Mouse (Mus musculus): ENCODE results near the gene Lmx1b.

The Lmx1b gene

DNA sequence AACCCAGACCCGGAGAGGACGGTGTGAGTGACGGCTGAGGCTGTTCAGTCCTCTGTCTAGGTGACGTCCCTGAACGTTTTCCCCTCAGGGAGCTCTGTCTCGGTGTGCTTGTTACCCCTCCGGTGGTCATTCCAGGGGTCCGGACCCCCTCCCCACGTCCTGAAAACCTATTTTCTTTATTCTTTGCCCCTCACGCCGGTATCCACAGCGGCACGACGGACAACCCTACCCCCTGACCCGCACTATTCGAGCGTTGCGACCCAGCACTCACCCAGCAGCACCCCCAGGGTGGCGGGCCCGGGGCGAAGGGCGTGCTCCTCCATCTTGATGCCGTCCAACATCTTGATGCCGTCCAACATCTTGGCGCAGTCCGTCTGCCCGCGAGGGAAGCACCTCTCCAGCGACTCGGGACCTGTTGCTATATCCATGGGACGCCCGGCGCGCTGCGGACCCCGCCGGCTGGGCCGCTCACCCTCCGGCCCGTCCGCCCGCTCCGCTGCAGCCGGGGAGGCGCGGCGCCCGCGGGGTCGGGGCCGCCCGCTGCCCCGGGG, at the start of gene Lmx1b:
Lmx1b (minus strand) TSS at position 341 of the 551 bp plus-strand sequence.
- no peak for DNase-seq (ENCODE audit: low spot score in 2 of 2)

DNA sequence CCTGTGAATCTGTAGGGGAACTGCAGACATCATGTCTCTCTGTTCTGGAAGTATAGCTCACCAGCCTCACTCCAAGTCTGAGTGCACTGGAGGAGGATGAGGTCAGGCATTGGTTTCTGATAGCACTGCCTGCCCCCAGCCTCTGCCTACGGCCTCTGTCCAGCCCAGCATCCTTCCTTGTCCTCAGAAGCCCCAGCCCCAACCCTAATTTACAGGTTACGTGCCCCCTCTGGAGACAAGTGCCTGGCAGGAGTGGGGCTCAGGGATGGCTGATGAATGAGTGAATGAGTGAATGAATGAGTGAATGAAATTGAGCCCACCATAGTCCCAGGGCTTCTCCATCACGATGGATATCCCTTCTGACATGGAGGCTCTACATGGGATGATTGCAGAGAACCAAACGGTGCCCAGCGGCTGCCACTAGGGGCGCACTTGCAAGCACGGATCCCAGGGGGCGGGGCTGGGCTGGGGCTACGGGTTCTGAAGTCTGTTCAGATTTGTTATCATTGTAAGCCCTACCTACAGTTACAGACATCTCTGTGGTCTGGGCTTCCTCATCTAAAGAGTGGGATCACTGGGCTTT, 49.7 kb upstream of the Lmx1b start:
- DNase-seq (ENCODE audit: low spot score in 2 of 2), result no peak

DNA sequence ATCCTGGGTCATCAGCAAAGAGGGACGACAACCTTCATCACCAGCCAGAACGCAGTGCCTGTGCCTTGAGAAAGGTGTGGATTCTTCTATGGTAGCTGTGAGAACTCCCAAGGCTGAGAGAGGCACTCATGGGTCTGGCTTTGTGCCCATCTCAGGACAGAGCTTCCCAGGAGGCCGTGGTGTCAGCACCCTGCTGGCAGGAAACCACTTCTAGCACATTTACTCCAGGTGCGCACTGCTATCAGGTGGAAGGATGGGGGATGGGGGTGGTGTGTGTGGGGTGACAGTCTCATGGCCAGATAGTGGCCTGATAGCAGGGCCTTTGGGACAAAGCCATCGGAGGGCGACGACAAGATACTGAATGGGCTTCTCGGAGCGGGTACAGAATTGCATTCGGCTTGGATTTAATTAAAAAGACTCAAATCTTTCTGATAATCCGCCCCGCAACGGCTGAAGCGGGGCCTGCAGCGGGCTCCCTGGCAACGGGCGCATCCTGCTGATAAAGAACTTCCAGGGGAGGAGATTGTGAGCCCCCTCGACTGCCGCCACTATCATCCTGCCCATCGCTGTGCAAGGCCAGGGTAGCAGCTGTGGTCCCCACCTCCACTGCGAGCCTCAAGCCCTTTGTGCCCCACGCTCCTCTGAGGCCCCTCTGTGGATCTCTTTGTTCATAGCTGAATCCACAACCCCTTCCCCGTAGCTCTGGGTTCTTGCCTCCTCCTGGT, 49.0 kb upstream of the Lmx1b start:
- no peak for DNase-seq (ENCODE audit: low spot score in 2 of 2)

DNA sequence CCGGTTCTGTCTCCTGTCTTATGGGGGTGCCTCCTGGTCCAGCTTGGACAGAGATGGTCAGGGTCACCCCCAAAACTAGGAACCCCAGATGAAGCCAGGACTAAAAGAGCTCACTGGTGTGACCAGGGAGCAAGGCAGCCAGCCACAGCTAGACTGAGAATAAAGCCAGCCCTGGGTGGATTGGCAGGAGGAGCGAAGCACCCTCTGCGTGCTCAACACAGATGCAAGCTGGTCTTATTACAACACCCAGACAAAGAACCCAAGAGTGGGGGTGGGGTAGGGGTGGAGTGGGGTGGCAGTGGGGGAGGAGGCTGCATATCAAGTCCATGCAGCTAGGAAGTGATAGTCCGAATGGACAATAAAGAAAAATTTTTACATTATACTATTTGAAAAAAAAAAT, 43.3 kb upstream of the Lmx1b start:
- no peak for DNase-seq (ENCODE audit: low spot score in 2 of 2)

DNA sequence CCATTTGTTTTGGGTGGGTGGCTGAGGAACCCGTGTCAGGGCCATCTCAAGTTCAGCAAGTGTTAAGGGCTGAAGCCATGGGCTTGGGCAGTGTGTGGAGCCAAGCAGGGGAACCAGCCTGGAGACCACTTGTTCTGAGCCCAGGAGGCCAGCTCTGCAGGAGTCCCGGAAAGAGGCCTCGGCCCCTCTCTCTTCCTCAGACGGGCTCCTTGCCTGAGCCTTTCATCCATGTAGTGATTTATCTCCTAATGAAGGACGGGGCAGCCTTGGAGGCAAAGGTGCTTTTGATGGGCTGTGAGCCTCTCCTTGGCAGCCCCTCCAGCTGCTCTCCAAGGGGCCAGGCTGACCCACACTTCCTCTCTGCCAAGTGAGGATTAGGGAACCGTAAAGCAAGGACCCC, 42.8 kb upstream of the Lmx1b start:
- no peak for DNase-seq (ENCODE audit: low spot score in 2 of 2)

DNA sequence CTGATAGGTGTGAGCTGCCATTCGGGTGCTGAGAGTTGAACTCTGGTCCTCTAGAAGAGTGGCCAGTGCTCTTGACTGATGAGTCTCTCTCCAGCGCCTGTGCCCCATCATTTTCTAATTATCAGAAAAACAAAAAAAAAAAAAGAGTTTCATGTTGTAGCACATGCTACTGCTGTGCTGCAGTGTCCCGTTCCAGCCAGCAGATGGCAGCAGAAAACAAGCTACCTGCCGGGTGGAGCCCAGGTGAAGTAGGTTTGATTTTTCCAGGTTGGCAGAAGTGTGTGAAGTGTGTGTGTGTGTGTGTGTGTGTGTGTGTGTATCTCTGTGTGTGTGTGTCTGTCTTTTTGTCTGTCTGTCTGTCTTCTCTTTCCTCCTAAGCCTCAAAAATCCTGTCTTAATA, 41.9 kb upstream of the Lmx1b start:
- peak; percentile 29 to 57 for DNase-seq (ENCODE audit: low spot score in 2 of 2)

DNA sequence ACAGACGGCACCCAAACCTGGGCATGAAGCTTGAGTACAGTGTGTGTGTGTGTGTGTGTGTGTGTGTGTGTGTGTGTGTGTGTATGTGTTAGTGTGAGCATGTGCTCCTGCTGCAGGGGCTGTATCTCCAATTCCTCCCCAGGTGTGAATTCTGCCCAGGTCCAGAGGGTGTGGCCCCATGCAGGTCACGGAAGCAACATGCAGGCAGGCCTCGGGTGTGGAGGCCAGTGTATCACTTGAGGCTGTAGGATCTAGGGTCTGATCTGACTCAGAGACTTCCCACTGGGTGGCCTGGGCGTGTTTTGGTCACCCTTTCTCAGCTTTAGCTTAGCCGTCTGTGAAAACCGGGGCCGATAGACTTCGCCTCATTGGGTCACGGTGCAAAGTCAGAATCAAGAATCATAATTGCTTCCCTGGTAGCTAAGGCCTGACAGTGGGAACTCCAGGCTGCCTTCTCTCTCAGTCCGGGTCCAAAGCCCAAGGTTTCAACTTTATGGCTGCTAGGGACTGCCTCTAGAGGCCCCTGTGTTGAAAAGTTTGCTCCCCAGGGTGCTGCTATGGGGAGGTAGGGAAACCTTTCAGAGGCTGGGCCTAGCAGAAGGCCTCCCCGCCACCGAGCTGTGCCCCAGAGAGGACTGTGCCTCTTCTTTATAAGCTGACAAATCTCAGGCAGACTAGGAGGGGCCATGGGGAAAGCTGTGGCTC, 38.8 kb upstream of the Lmx1b start:
- no peak for DNase-seq (ENCODE audit: low spot score in 2 of 2)

DNA sequence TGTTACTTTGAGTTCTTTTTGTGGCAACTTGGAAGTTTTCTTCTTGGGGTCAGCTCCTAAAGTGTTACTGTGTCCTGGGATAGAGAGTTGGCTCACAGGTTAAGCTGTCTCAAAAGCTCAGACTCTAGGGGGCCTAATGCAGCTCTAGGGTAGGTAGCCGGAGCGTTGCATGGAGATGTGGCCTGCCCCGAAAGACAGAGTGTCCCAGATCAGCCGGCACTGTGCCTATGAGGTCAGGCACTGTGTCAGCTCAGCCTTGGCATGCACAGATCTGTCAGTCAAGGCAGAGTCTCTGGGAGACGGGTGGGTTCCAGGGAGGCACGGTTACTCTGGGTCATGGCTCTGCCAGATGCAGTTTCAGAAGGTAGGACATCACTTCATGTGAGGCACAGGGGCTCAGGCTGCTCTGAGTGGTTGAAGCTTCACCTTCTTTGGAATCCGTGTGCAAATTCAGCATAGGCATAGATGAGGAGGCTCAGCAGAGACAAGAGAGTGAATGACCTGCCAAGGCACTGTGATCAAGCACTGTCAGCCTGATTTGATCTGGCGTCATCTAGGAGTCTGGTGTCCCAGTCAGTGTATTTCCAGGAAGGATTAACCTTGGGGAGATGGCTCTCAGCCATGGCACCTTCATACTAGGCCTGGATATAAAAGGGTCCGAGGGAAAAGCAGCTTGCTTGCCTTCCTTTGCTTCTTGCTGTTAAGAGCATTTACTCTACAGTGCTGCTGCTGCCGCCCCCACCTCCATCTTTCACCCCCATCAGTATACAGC, 32.6 kb upstream of the Lmx1b start:
- no peak for DNase-seq (ENCODE audit: low spot score in 2 of 2)

DNA sequence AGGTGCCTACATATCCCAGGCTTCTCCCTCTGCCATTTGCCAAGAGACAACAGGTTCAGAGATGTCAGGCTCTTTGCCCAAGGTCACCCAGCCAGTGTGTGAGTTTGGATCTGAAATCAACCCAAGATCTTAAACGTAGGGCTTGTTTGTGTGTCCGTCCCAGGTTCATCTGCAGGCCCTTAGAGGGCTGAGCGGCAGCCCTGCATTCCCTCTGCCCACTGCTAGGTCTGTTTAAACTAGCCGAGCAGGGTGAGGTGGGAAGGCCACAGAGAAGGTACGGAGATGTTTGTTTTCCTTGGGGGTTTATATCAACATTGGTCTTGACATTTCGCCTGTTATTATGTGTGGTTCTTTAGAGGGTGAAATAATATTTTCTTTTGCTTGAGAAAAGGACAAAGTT, 28.4 kb upstream of the Lmx1b start:
- DNase-seq (ENCODE audit: low spot score in 2 of 2), result no peak

DNA sequence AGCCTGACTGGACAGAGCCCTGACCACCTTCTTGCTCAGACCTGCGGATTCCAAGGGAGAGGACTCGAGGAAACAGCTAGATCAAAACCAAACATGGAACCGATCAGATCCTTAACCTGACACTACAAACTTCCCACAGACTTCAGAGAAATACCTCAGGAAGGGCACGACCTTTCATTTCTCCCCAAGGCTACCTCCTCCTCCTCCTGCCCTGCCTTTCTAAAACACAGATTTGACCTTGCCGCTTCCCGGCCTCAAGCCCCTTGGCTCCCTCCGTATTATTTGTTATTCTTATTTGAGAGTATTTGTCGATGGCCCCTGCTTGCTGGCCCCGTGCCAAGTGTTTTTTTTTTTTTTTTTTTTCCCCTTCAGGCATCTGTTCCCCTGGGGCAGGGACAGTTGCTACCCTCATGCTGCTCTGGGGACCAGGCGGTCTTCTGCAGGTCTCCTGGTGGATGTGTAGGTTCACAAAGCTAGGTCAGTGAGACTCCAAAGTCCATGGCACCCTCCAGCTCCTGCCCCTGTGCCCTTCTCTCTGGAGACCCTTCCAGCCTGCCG, 26.2 kb upstream of the Lmx1b start:
- no peak for DNase-seq (ENCODE audit: low spot score in 2 of 2)

DNA sequence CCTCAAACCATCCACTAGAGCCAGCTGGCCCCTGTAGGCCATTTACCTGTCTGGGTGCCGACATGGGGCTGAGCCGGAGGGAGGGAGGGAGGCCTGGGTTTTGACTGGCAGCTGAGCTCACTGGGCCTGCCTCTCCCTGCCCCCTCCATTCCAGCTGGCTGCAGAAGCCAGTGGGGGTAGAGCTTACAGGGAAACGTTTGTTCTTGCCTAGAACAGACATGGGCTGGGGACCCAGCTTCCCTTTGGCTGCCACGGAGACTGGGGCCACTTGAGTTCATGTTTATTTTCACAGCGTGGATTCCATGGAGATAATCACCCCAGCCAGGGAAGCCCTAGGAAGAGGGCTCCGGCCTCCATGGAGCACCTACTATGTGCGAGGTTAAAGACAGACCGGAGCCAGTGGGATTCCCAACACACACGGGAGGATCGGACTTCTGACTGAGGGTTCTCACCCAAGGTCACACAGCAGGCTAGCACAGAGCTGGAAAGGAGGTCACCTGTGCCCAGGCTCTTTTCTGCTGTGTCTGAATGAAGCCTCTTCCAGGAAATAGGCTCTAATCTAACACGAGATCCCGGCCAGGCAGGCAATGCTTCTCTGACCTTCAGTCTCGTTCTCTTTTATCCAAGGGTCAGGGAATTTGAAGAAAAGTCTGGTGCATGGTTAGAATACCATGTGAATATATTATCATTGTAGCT, 25.2 kb upstream of the Lmx1b start:
- DNase-seq (ENCODE audit: low spot score in 2 of 2), result no peak

DNA sequence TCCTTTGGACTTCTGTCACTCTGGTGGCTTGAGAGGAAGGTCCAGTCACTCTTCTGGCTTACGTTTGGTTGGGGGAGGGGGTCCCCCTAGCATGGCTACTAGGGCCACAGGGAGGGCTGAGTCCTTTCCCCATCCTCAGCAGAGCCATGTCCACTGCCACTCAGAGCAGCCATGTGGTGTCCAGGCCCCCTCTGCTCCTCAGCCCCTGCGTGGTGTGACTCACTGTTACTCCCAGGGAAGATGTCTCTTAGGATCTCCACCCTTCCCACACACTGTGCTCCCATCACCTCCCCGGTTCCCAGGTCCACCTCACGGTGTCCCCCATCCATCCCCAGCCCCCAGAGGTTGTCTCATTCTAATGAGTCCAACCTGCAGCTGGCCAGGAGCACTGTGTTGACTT, 24.4 kb upstream of the Lmx1b start:
- no peak for DNase-seq (ENCODE audit: low spot score in 2 of 2)

DNA sequence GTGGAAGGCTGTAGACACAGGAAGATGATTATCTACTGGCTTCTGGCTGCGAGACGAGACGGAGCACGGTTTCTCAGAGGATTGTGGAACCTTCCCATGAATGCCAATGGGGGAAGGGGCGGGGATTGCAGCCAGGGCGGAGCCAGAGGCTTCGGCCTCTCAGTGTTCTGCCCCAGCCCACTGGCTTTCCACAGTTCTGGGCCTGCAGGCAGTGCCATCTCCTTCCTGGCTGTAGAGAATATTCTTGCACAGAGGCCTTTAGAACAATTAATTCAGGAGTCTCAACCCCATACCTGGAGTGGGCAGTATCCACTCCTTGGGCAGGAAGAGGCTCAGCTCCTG, 18.9 kb upstream of the Lmx1b start:
- DNase-seq (ENCODE audit: low spot score in 2 of 2), result no peak

DNA sequence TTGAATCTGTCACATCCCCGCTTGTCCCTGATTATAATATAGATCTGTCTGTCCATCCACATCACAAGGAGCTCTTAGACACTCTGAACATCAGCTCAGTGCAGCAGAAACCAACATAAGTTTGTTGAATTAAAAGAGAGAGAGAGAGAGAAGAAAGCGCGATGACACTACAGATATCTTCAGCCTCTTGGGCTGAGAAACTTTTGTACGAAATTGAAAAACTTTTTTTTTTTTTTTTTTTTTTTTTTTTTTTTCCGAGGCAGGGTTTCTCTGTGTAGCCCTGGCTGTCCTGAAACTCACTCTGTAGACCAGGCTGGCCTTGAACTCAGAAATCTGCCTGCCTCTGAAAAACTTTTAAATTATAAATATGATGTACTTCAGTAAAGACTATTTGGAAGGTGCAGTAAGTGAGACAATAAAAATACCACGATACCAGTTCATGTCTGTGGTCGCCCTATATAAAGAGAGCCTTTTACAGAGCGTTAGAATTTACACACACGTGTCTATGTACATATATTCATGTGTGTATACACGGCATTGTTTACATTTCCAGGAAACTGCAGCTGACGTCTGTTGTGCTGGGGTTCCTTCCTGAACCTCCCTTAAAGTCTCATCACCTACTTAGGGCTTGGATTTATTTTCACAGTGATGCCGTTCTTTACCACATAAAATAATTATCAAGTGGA, 18.4 kb upstream of the Lmx1b start:
- no peak for DNase-seq (ENCODE audit: low spot score in 2 of 2)

DNA sequence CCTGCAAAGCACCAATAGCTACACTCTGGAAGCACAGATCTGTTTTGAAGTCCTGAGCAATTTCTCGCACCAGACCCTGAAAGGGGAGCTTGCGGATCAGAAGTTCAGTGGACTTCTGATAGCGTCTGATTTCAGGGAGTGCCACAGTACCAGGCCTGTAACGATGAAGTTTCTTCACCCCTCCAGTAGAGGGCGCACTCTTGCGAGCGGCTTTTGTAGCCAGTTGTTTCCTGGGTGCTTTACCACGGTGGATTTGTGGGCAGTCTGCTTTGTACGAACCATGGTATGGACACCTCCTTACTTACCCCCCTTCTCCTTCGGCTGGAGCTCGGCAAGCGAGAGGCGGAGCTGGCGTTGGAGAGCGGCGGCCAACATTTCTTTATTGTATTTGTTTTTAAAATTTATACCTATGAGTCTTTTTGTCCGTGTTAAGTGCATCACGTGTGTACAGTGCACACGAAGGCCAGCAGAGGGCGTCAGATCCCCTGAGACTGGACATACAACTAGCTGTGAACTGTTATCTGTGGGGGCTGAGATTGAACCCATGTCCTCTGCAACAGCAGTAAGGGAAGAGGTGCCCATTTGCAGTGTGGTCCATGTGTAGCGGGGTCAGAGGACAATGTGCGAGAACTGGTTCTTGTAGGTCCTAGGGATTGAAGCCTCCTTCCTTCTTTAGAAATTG, 12.3 kb upstream of the Lmx1b start:
- no peak for DNase-seq (ENCODE audit: low spot score in 2 of 2)

DNA sequence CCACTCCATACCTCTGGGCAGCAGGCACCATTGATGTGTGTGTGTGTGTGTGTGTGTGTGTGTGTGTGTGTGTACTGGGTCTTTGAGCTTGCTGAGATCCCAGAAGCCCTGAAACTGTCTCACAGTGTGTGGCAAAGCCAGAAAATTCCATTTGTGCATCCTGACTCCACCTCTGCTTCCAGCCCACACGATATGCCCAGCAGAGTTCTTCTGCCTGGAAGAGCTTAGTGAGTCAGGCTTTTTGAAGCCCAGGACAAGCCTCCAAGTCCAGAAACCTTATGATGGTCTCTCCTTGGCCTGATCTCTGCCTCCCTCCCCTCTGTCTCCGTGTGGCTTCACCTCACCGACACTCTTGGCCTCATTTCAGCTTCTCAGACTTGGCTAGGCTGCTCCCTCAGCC, 9.1 kb upstream of the Lmx1b start:
- DNase-seq (ENCODE audit: low spot score in 2 of 2), result no peak

DNA sequence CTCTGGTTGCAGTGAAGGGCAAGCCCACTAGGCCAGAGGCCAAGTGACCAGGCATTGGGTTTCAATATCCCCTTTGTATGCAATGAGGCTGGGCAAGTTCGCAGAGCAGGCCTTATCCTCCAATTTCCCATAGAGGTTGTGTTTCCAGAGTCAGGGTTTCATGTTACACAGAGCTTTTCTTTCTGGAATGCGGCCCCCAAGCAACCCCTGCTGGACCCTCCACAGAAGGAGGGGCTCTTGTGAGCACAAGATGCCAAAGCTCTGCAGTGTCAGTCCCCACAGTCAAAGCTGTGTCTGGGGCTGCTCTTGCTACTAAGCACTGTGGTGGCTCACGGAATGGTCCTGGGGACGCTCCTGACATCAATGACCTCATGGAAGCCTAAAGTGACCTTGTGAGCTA, 8.6 kb upstream of the Lmx1b start:
- no peak for DNase-seq (ENCODE audit: low spot score in 2 of 2)

DNA sequence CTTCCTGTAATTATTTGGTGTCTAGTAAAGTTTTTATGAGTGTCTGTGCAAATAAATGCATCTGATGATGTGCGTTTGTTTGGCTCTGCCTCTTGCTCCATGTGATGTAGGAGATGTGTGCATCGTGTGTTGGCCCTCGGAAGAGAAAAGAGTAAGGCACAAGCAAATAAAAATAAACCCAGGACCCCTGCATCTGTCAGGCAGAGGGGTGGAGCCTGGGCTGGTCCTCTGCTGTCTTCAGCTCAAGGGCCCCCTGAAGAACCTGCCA, 5.9 kb upstream of the Lmx1b start:
- DNase-seq (ENCODE audit: low spot score in 2 of 2), result no peak

DNA sequence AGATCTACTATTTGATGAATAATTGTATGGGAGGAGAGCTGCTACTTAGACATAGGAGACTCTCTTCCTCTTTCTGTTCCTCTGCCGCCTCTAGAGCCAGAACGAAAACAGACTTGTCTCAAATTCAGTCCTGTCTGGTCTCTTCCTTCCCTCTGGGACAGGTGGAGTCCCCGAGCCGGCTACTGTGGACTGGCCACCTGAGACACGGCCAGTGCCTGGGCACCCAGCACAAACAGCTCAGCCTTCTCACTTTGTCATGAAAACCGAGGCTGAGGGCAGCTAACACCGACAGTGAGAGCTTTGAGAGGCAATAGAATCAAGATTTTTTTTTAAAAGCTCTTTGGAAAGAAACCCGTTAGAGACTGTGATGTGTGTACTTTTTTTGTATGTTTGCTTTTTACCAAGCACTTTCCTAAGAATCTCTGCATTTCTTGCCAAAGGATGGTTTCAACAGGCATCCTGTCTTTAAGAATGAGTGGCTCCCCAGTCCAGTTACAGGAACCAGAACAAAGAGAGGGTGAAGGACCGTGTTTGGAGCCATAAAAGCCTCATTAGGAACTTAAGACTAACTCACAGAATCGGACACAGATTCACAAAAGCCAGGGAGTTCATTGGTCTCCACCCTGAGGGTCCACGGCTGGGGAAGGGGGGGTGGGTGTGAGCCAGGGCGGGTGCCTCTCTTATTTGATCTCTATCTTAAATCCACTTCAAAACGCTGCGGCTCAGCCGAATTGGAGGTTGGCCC, 5.4 kb upstream of the Lmx1b start:
- DNase-seq (ENCODE audit: low spot score in 2 of 2), result no peak

Measured in urinary bladder, adult 18-20 months (tissue).